Mouse (Mus musculus) neural tube, embryonic 14.5 days (tissue): ENCODE data around the gene Ttll3. TPM values are rescaled to one million over a fixed set of nuclear protein-coding genes. Genes with fewer than 3 reads are reported as not detected.
A peak's percentile ranks its signal among the peaks of the same experiment; 100 is the strongest.

Source experiments
- ATAC-seq: fragments of 200-750 bp; cut with Nextera tagmentation; 2 replicates; pipeline ENCODE4 v1.8.0; 2017; ENCODE audit warnings: low read depth, mild to moderate bottlenecking, moderate TSS enrichment, moderate library complexity
- H3K27ac ChIP-seq: fragments of 300-500 bp; sonication (generic); 2 replicates; pipeline ENCODE4 v1.5.1; 2014; ENCODE audit warnings: low read depth, mild to moderate bottlenecking, control low read depth, low read length, moderate library complexity, mixed read lengths
- H3K27me3 ChIP-seq: fragments of 300-500 bp; sonication (generic); 2 replicates; pipeline ENCODE4 v1.6.1; 2014; ENCODE audit warnings: low read length; ENCODE audit not compliant: control insufficient read depth, insufficient read depth
- H3K36me3 ChIP-seq: fragments of 300-500 bp; sonication (generic); 2 replicates; pipeline ENCODE4 v1.6.1; 2014; ENCODE audit warnings: low read length, mixed read lengths; ENCODE audit not compliant: control insufficient read depth, insufficient read depth
- H3K4me1 ChIP-seq: fragments of 300-500 bp; sonication (generic); 2 replicates; pipeline ENCODE4 v1.6.1; 2014; ENCODE audit warnings: low read length; ENCODE audit not compliant: control insufficient read depth, insufficient read depth
- H3K4me2 ChIP-seq: fragments of 300-500 bp; sonication (generic); 2 replicates; pipeline ENCODE4 v1.6.1; 2014; ENCODE audit warnings: mild to moderate bottlenecking, low read depth, low read length, control low read depth
- H3K4me3 ChIP-seq: fragments of 300-500 bp; sonication (generic); 2 replicates; pipeline ENCODE4 v1.5.1; 2014; ENCODE audit warnings: low read depth, low read length, control low read depth, mixed read lengths
- H3K9ac ChIP-seq: fragments of 300-500 bp; sonication (generic); replicated peaks from 2 replicates; pipeline ENCODE4 v1.6.1; 2014; ENCODE audit warnings: low read depth, mild to moderate bottlenecking, control low read depth, low read length, mixed read lengths
- H3K9me3 ChIP-seq: fragments of 300-500 bp; sonication (generic); 2 replicates; pipeline ENCODE4 v1.6.1; 2016; ENCODE audit warnings: low read length; ENCODE audit not compliant: control insufficient read depth
- WGBS: fragments of 180-500 bp; shearing (Covaris S2); extraction: QIAGEN DNeasy Blood & Tissue Kit; methylation state at CpG from one replicate; pipeline ENCODE4 v1.1.7; 2014; 5-methylcytosine and 5-hydroxymethylcytosine counted together
- polyA plus RNA-seq: library from polyadenylated mRNA; unstranded; fragments of >200 nt; fragmentation: Nextera tagmentation; extraction: Ambion mirVana; gene quantifications from 2 replicates; pipeline ENCODE4 v1.2.1, GENCODE M21; 2014

The Ttll3 gene
- polyA plus RNA-seq, 1 experiment from 2014 or later: 8.9 TPM

GRCm38 (mm10) chr6:113370194-113370929, 18.7 kb upstream of the Ttll3 start:
- peaks cover 56% of the 10 kb centered on the region for H3K36me3 ChIP-seq
- no peak overlapping the region for H3K4me3 ChIP-seq
- no peaks in the 10 kb centered on the region for H3K9me3 ChIP-seq
- no peaks in the 10 kb centered on the region for H3K4me1 ChIP-seq
- WGBS: 95% methylated on average over 20 of the region's 20 CpGs
- no peak for ATAC-seq
- H3K4me2 ChIP-seq: no peak overlapping the region
- no peaks in the 10 kb centered on the region for H3K27me3 ChIP-seq
- H3K9ac ChIP-seq: no peak overlapping the region
- H3K27ac ChIP-seq: no peak overlapping the region

- WGBS: 97% methylated on average over 4 of the region's 4 CpGs
- Histone ChIP-seq H3K9me3 (no peaks in the 10 kb centered on the region), H3K36me3 (peaks cover 50% of the 10 kb centered on the region), H3K27me3 (no peaks in the 10 kb centered on the region), H3K4me2 (no peak overlapping the region), H3K4me1 (peaks cover 4% of the 10 kb centered on the region; the same call in 1 of the 2 replicates), H3K4me3 (no peak overlapping the region), H3K9ac (no peak overlapping the region), H3K27ac (no peak overlapping the region)
- no peak for ATAC-seq
Measured at GRCm38 (mm10) chr6:113373491-113373890, 15.6 kb upstream of the Ttll3 start.

DNA sequence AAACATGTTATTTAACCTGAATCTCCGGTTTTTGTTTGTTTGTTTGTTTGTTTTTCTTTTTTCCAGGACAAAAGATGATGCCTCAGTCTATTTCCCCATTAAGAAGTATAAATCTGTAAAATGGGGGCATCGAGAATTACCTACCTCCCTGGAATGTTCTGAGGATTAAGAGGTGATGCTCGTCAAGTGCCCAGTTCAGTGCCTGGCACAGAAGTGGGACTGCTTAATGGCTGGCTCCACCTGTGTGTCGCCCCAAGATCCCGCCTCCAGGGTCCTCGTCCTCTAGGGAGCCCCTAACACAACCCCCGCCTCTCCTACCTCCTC, 11.9 kb upstream of the Ttll3 start:
- H3K4me1 ChIP-seq: peaks cover 12% of the 10 kb centered on the region
- peak overlapping the region; percentile 91 for H3K27ac ChIP-seq
- no peaks in the 10 kb centered on the region for H3K9me3 ChIP-seq
- peak overlapping the region; percentile 98 for H3K4me2 ChIP-seq
- WGBS: 13% methylated on average over 7 of the region's 7 CpGs
- no peaks in the 10 kb centered on the region for H3K27me3 ChIP-seq
- H3K9ac ChIP-seq: peak overlapping the region; percentile 93
- H3K4me3 ChIP-seq: peak overlapping the region; percentile 96
- no peak for ATAC-seq
- peaks cover 46% of the 10 kb centered on the region for H3K36me3 ChIP-seq

- peak; percentile 95 for ATAC-seq
- Histone ChIP-seq H3K27me3 (no peaks in the 10 kb centered on the region), H3K27ac (peak within 1 kb of the TSS; percentile 91), H3K9me3 (no peaks in the 10 kb centered on the region), H3K4me1 (peaks cover 12% of the 10 kb centered on the region), H3K9ac (peak within 1 kb of the TSS; percentile 93), H3K36me3 (peaks cover 44% of the 10 kb centered on the region), H3K4me3 (peak within 1 kb of the TSS; percentile 96), H3K4me2 (peak within 1 kb of the TSS; percentile 98)
- WGBS: under 1% methylated on average over 57 of the region's 61 CpGs
Measured at GRCm38 (mm10) chr6:113377496-113378385, 11.3 kb upstream of the Ttll3 start, which contains the start of the genes Tada3 and Arpc4. Gene Tada3 (minus strand): TSS chr6:113377883. Gene Arpc4 (plus strand): TSS chr6:113378115.

DNA sequence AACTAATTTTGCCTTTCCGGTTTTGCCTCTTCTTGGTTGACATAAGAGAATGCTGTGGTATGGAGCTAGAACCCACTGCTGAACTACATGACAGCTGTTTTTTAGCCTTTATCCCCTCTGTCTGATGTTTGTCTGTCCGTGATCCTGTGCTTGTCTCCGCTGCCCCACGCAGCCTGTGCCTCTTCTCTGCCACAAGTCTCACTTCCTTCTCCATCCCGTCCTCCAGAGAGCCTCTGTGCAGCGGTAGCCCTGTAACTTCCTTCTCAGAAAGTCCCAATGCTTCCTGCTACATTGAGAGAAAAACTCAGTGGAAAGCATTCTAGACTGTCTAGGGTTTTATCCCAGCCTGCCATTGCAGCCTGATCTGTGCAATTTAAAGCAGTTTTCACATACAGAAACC, 9.8 kb upstream of the Ttll3 start:
- no peak for ATAC-seq
- no peaks in the 10 kb centered on the region for H3K9me3 ChIP-seq
- peak overlapping the region; percentile 96; the same call in 1 of the 2 replicates for H3K4me3 ChIP-seq
- H3K36me3 ChIP-seq: peaks cover 43% of the 10 kb centered on the region
- WGBS: 93% methylated on average over 6 of the region's 6 CpGs
- peaks cover 12% of the 10 kb centered on the region for H3K4me1 ChIP-seq
- H3K27me3 ChIP-seq: no peaks in the 10 kb centered on the region
- no peak overlapping the region for H3K27ac ChIP-seq
- peak overlapping the region; percentile 98; the same call in 1 of the 2 replicates for H3K4me2 ChIP-seq
- H3K9ac ChIP-seq: no peak overlapping the region

DNA sequence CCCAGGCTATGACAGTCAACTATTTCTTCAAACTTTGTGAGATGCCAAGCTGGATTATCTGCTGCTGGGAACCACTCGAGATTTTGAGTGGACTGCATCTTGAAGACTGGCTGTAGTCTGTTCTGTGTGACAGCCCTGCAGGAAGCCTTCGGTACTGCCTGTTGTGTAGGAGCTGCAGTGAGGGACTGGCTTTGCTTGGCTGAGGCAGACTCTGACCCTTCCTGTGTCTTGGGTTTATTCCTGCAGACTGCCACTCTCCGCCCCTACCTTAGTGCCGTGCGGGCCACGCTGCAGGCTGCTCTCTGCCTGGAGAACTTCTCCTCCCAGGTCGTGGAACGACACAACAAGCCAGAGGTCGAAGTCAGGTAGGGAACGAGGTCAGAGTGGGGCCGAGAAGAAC, 8.6 kb upstream of the Ttll3 start:
- Histone ChIP-seq H3K27ac (no peak overlapping the region), H3K36me3 (peaks cover 43% of the 10 kb centered on the region), H3K9me3 (no peaks in the 10 kb centered on the region), H3K27me3 (no peaks in the 10 kb centered on the region), H3K4me3 (no peak overlapping the region), H3K9ac (no peak overlapping the region), H3K4me2 (no peak overlapping the region), H3K4me1 (peaks cover 12% of the 10 kb centered on the region)
- no peak for ATAC-seq
- WGBS: 95% methylated on average over 11 of the region's 11 CpGs

DNA sequence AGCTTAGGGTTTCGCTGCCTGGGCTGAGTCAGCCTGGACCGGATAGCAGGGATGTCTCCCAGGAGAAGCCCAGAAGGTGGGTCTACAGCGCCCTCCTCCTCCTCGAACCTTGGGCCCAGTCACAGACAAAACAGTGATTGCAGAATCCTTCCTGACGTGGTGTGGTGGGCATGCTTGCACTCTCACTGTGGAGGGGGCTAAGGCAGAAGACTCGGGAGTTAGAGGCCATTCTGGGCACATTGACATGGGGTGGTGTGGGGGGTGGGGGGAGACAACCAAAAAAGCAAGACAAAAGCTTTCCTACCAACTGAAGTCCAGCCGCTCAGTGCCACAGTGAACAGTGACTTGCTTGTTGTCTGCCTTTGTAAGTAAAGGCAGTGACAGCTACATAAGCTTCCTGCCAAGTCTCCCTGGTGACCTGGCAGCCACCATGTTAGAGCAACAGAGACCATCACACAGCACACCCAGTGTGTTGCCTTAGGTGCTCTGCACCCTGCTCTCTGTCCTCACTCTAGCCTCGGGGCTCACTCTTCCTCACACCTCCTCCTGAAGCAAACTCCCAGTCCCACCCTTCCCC, 4.6 kb upstream of the Ttll3 start:
- H3K4me1 ChIP-seq: no peaks in the 10 kb centered on the region
- no peaks in the 10 kb centered on the region for H3K9me3 ChIP-seq
- no peak overlapping the region for H3K4me3 ChIP-seq
- peak; percentile 67 for ATAC-seq
- H3K36me3 ChIP-seq: peaks cover 73% of the 10 kb centered on the region
- H3K27me3 ChIP-seq: no peaks in the 10 kb centered on the region
- no peak overlapping the region for H3K4me2 ChIP-seq
- no peak overlapping the region for H3K9ac ChIP-seq
- H3K27ac ChIP-seq: peak overlapping the region; percentile 44; the same call in 1 of the 2 replicates
- WGBS: 78% methylated on average over 8 of the region's 8 CpGs

DNA sequence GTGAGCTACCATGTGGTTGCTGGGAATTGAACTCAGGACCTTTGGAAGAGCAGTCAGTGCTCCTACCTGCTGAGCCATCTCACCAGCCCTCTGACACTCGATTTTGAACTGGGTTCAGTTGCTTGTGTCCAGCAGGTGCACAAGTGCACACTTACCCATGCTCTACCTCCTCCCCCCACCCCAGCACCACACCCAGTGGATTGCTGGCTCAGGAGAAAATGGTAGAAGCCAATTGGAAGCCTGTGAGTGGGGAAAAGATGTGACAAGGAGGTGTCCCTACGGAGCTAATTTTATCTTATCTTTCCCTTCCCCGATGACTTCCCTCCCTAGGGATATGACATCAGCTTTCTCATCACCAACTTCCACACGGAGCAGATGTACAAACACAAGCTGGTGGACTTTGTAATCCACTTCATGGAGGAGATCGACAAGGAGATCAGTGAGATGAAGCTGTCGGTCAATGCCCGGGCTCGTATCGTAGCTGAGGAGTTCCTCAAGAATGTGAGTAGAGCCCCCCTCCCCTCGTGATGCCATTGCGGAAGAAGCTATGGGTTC, 3.8 kb upstream of the Ttll3 start:
- H3K27ac ChIP-seq: 0 out of 2 replicates have a peak overlapping the region, but pooled peaks have one; percentile 28
- H3K27me3 ChIP-seq: no peaks in the 10 kb centered on the region
- H3K4me2 ChIP-seq: no peak overlapping the region
- 88% methylated on average over 11 of the region's 11 CpGs for WGBS
- no peaks in the 10 kb centered on the region for H3K4me1 ChIP-seq
- H3K36me3 ChIP-seq: peaks cover 81% of the 10 kb centered on the region
- ATAC-seq: no peak
- H3K4me3 ChIP-seq: no peak overlapping the region
- no peaks in the 10 kb centered on the region for H3K9me3 ChIP-seq
- H3K9ac ChIP-seq: no peak overlapping the region
